Mouse (Mus musculus) kidney, postnatal 36 days (tissue): ENCODE results near the gene Il15ra.

Experiments
- DNase-seq, 2 experiments: peaks; one replicate each; pipeline ENCODE4 v3.0.0; 2021 to 2022; ENCODE audit warnings: mixed read lengths in 2 of 2

Il15ra gene

GRCm38 (mm10) chr2:11710101-11710500, 5.0 kb downstream of the Il15ra start:
- DNase-seq, result peak; percentile 44 to 81

GRCm38 (mm10) chr2:11712483-11712990, 7.4 kb downstream of the Il15ra start:
- DNase-seq, result peak; percentile 11 to 17

GRCm38 (mm10) chr2:11713021-11713420, 7.9 kb downstream of the Il15ra start:
- peak; percentile 22 to 68 for DNase-seq

GRCm38 (mm10) chr2:11714535-11714934, 9.4 kb downstream of the Il15ra start:
- peak in 1 of 2 experiments; percentile 15 for DNase-seq

- no peak for DNase-seq
Measured at GRCm38 (mm10) chr2:11718573-11718972, 13.5 kb downstream of the Il15ra start.

GRCm38 (mm10) chr2:11722564-11722963, 17.5 kb downstream of the Il15ra start:
- DNase-seq, result no peak

- no peak for DNase-seq
Measured at GRCm38 (mm10) chr2:11727574-11727973, 22.5 kb downstream of the Il15ra start.

GRCm38 (mm10) chr2:11729091-11729490, 24.0 kb downstream of the Il15ra start:
- no peak for DNase-seq

GRCm38 (mm10) chr2:11732978-11733377, 27.9 kb downstream of the Il15ra start:
- no peak for DNase-seq

- DNase-seq, result no peak
Measured at GRCm38 (mm10) chr2:11735853-11736252, 30.8 kb downstream of the Il15ra start.

- DNase-seq, result no peak
Measured at GRCm38 (mm10) chr2:11738794-11739193, 33.7 kb downstream of the Il15ra start.

- no peak for DNase-seq
Measured at GRCm38 (mm10) chr2:11739516-11740051, 34.5 kb downstream of the Il15ra start.

GRCm38 (mm10) chr2:11762541-11762940, 57.5 kb downstream of the Il15ra start:
- no peak for DNase-seq

GRCm38 (mm10) chr2:11765694-11766093, 60.6 kb downstream of the Il15ra start:
- DNase-seq, result no peak

- no peak for DNase-seq
Measured at GRCm38 (mm10) chr2:11766485-11767160, 61.5 kb downstream of the Il15ra start.

GRCm38 (mm10) chr2:11767161-11767545, 62.1 kb downstream of the Il15ra start:
- no peak for DNase-seq

- DNase-seq, result no peak
Measured at GRCm38 (mm10) chr2:11771701-11772100, 66.6 kb downstream of the Il15ra start.

GRCm38 (mm10) chr2:11772401-11772800, 67.3 kb downstream of the Il15ra start:
- DNase-seq, result no peak

GRCm38 (mm10) chr2:11774426-11774825, 69.3 kb downstream of the Il15ra start:
- peak; percentile 25 to 36 for DNase-seq

- no peak for DNase-seq
Measured at GRCm38 (mm10) chr2:11775121-11775520, 70.0 kb downstream of the Il15ra start.

- DNase-seq, result no peak
Measured at GRCm38 (mm10) chr2:11776415-11776814, 71.3 kb downstream of the Il15ra start.

GRCm38 (mm10) chr2:11777091-11778068, 72.3 kb downstream of the Il15ra start, which contains the start of the genes Fbh1 and Ankrd16:
TSS of gene Fbh1 (minus strand) at chr2:11777582.
TSS of gene Ankrd16 (plus strand) at chr2:11777876.
- DNase-seq, result peak; percentile 100
